Mouse (Mus musculus) CH12F3 (cell line): ENCODE measurements around the gene Tcn2.
"Not testable (repeated sequence)": the region's sequence is repeated elsewhere in the genome, so short reads cannot be mapped to it uniquely, and the experiment has no call there.

ENCODE experiments used
- in situ Hi-C: fragments of 300-500 bp; cut with MboI; formaldehyde crosslinking; loops from 2 replicates; pipeline ENCODE4 v1.14.3; 2020; ENCODE audit warnings: low sequenced_read_pairs

Tcn2 gene

DNA sequence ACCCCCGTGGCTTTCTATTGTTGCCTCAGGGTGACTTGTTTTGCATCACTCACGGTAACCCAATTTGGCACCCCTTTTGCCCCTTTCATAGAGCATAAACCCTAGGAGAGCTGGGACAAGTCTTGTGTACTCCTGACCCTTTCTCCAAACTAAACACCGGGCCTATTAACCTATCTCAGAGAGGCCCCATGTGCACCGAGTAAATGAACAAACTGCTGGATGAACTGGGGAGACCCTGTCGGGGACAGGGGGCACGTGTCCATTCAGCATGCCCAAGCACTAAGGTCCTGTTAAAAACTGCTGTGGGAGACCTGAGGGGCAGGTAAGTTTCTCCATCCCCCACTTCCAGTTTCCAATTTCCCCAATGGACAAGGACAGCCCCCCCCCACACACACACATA is 1.0 kb downstream of the Tcn2 start:
- in situ Hi-C loops = no loop called here

DNA sequence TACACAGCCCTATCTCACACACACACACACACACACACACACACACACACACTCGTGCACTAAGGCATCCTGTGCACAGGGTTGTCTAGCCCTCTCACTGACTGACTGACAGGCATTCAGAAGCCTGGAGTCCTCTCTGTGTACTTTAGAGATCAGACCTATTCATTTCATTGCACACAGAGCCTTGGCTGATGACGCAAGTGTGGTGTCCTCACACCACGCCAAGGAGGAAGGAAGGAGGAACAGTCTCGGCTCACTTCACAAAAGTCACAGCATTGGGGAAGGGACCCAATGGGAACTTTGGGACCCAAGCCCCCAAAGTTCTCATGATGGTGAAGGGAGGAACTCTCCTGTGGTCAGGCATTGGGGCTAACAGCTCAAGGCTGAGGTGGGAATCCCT is 1.9 kb downstream of the Tcn2 start:
- in situ Hi-C loops = no loop called here

DNA sequence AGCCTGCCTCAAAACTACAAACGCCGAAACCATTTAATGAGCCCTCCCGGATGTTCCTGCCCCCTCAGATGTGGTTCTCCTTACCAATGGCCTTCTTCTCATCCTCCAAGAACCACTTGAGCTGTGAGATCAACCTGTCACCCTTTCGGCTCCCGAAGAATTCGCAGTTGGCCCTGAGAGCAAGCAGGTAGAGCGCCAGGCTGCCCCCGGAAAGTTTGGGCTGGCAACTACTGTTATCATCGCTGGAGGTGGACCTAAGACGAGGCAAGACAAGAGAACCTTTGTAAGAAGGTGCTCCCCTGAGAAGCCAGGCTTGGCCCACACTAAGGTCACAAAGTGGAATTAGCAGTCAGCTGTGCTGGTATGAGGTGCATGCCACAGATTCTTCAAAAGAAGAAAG is 6.0 kb downstream of the Tcn2 start:
- in situ Hi-C loops = no loop called here

DNA sequence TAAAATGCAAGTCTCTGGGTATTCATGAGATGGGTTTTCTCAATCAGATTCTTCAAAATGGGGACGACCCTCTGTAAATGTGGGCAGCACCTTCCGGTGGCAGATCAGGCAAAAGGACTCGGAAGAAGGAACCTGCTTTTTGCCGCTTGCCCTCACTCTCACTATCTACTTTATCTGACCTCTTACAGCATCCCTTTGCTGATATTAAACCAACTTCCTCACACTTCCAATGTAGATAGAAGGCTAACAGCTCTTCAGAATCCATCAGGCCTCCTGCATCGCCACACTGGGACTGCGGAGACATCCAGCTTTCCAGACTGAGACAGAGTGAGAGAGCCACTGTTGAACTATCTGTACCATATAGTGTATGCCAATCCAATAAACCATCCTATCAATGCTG is 9.2 kb downstream of the Tcn2 start:
- in situ Hi-C loops = no loop called here

DNA sequence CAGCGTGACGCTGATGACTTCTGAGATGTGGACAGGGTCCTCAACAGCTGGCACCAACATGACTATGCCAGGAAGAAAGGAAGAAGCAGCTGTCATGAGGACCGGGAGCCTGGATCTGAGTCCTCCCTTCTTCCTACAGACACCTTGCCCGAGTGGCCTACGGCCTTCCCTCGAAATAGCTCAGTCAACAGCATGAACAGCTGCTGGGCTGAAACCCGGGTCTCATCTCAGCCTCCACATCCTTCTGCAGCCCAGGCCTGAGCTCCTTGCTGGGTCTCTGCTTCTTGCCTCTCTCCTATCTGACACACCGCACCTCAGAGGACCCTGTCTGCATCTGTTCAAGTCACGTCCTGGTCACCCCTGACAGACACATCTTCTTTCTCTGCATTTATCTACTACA is 9.8 kb downstream of the Tcn2 start:
- in situ Hi-C loops = no loop called here

DNA sequence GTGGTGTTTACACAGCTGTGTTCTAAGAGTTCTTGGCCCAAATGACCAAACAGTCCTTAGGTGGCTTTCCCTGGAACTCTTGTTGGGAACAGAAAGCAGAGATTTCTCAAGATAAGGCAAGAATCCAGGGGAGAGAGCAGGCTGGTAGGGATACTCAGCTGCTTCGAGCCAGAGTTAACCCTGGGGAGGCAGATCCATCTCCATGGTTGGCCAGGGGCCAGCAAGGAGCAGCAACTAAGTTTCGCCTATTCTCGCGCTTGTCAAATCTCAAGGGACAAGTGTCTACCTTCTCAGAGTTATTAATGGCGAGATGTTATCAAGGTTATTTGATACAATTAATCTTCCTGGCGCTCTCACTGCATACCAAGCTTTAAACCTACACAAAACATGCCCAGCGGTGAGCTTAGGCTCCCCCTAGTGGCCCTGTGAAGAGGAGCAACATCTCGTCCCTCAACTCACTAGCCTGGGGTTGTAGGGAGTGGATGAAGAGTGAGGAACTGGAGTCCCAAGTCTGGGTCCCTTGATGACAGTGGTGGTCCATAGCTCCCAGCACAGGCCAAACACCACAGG is 10.6 kb downstream of the Tcn2 start:
- in situ Hi-C loops = no loop called here

DNA sequence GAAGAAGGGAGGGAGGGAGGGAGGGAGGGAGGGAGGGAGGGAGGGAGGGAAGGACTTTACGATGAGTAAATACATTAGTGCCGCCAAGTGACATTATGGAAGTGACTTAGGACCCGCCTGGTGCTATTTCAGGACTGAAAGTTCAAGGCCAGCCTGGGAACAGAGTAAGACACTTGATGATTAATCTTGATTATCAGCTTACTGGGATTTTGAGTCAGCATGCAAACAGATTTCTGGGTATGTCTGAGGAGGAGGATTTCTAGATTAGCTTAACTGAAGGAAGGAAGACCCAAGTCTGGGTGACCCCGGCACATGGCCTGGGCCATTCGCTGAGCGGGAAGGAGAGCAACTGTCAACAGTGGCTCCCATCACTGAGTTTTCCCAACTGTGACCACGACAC is 11.5 kb downstream of the Tcn2 start:
- in situ Hi-C loops = no loop called here

DNA sequence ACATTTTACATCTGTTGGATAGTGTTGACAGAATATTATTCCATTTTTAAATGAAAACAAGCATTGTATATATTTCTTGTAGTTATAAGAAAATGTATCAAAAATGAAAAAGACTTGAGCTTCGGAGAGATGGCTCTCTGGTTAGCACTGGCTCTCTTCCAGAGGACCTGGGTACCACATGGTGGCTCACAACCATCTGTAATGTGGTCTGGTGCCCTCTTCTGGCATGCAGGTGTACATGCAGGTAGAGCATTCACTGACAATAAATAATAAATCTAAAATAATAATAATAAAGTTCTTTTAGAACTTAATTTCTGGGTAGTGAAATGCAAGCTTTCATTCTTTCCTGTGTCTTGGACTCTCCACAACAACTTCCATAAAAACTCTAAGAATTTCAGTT is 13.2 kb downstream of the Tcn2 start:
- in situ Hi-C loops = no loop called here

DNA sequence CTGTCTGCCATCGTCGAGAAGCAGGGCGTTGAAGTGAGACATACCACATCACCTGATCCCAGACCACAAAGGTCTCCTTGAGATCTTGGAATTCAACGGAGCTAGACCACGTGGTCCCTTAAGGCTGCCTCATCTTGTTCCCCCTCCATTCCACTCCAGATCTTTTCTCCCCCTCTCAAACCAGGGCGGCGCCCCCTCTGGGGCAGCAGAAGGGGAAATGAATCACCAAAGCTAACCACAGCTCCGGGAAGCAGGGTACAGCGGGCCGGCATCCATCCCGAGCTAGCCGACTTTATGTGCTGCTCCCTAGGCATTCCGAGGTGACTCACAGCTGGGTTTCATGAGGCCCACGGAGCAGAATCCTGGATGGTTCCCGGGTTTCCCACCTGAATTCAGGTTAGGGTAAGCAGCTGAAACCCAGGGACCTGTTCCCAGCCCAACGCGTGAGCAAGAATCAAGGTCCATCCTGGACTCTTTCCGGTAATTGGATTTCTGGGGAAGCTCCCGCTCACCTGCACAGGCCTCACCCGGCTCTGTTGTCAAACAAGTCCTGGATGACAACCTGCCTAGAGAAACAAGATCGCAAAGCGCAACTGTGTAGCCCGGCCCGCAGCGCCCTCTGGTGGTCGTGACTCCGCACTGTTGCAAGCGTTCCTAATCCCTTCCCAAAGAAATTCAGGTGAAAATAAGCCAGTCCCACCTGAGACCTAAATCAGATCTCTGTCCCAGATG is 17.7 kb downstream of the Tcn2 start, which contains the start of gene Slc35e4:
TSS of gene Slc35e4 (minus strand) at position 556 of the 732 bp plus-strand sequence.
- in situ Hi-C loops = no loop called here

DNA sequence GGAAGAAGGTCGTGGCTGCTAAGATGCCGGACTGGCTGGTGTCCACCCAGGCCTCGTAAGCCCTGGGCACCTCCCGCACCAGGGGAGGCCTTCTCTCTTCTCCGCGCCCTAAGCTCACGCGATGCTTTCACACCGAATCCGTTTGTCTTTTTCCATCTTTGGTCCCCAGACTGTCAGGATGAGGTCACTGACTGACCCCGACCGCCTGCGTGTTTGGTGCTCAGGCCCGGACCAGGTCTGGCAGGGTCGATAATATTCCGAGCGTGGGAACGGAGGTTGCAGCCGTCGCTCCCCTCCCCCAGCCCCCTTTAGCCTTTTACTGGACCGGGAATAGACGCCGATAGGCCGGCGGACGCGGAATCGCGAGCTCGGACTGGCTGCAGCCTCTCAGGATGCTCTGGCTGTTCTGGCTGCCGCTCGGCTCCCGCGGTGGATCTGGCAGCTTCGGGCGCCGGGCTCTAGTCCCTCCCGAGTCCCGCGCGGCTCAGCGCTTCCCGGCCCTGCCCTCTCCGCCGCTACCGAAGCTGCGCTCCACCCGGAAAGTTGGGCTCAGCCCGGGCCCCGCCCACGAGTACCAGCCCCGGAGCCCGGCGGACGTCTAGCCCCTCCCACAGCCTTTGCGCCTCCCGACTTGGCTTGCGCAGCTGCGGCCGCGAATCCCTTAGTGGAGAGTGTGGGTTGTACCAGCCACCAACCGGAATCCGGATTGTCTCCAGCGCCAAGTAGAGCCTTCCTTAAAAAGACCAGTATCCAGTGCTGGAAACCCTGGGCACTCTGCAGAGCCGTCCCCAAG is 18.4 kb downstream of the Tcn2 start:
- in situ Hi-C loops = no loop called here

DNA sequence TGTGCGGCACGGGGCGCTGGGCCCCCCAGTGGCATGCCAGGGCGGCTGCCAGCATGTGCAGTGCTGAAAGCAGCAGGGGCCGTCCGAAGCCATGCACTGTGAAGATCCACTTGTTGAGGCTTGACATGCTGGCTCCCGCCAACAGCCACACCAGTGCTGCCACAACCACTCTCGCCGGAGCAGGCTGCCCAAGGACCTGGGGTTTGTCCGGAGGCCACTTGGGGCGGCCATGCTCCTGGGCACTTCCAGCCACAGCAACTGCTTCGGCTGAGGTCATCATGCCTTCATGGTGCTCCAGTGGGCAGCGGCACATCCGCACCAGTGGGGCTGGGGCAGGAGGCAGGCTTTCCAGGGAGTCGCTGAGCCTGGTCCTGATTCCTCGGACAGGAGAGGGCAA is 19.1 kb downstream of the Tcn2 start:
- in situ Hi-C loops = no loop called here

DNA sequence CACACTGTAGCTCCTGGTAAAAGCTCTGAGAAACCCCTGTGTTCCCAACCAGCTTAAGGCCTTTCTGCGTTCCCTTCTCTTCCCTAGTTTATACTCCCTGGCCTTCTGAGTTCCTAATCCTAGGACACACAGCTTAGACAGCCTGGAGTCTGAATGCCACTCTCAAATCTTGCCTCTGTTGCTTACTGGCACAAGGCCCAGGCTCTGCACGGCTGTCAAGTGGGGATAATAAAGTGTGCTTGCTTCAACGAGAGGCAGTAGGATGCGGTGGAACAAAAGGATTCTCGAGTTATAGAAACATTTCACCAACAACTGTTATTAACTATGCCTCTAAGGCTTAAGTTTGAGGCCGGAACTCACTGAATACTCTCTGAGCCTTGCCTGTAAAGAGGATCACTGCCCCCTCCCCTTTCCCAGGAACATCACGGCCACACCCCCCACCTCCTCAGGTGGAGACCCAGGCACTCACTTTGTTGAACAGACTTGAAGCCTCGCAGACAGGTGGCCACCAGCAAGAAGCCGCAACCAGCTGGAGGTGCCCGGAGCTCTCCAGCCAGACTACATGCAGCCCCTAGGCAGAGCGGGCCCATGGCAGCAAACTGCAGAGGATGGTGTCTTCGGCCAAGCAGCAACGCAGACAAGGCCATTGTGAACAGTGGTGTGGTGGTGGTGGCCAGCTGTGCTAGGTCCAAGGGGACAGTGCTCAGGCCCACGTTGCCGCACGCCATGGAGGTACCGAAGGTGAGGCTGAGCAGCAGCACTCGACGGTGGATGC is 19.7 kb downstream of the Tcn2 start:
- in situ Hi-C loops = no loop called here

DNA sequence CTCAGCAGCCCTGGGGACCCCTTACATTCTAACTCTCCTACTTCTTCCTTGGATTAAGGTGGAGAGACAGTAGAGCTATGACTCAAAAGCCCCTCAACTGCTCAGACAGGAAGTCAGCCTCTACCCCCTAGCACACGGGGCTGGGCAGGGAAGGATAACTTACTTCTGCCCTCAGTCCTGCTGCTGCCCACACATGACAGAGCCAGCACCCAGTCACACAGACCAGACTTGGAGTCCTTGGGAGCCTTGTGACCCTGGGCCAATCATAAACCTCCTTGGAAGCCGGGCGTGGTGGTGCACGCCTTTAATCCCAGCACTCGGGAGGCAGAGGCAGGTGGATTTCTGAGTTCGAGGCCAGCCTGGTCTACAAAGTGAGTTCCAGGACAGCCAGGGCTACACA is 20.5 kb downstream of the Tcn2 start:
- in situ Hi-C loops = not testable (repeated sequence)

DNA sequence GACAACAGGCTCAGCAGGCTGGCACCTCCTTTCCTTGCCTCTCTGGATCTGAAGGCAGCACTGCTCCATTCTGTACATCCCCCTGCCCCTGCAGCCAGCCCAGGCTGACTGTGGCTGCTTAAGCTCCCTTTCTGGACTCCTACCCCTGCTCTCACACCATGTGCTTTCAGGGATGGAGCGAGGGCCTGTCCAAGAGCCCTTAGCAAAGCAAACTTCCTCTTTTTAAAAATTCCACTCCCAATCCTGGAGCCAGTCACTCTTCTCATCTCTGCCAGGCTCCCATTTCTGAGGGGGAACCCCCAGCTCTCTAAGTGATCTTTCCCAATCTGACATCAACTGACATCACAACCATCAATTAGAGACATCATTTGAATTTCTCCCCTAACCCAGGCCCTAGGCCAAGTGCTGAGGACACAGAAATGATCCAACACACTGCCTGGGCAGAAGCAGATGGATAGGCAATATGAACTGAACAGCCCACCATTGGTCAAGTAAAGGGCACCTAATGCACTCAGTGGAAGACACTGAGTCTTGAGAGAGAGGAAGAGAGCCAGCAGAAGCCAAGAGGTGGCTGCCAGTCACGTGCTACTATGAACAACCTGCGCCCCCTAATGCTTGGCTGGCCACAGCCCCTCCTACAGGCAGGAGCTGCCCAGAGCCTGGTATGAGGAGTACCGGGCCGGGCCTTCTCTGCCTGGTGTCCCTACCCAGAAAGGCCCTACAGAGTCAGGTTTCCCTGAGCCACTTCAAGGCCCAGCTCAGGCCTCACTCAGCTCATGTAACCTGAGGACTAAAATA is 21.2 kb downstream of the Tcn2 start:
- in situ Hi-C loops = no loop called here

DNA sequence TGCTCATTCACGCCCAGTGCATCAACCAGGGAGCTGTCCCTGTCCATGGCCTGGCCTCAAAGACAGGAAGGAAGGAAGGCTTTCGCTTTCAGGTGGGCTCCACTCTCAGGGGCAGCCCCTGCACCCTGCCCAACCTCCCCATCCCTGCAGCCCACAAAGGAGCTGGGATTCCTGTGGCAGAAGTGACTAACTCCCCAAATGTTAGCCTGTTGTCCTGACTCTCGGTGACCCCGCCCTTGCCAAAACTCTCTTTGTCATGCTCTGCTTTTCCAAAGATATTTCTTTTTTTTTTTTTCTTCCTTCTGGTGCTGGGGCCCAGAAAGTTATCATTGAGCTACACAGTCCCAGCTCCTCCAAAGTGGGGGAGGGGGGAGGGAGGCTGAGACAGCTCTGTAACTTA is 22.7 kb downstream of the Tcn2 start:
- in situ Hi-C loops = no loop called here

DNA sequence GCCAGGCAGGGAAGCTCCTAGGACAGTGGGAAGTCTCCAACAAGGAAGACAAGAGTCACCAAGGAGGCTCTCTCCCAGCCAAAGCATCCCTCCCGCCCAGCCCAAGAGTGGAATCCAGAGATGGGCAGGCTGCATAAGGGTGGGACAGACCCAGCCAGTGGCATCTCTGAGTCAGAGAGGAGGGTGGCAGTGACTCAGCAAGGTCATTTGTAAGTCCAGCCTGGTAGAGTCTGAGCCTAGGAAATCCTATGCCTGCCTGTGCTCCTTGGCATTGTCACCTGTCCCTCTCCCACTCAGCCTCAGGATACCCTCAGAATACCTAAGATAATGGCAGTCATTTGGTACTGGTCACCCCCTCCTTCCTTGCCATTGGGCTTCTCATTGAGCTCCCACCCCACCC is 26.5 kb downstream of the Tcn2 start:
- in situ Hi-C loops = no loop called here

DNA sequence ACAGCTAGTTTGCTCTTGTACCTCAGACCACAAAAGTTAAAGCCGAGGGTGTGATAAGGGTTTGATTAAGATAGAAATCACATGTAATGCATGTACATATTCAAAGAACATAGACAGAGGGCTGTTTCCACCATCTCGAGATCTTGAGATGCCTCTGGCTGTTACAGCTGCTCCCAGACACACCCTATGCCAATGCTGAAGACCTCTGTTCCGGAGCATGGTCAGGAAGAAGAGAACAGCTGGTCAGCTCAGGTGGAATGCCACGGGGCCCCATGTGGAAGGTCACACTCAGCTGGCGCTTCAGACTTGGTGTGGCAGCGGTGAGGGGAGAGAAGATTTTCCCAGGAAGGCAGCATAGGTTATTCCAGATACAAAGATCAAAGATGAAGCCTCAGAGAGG is 27.3 kb downstream of the Tcn2 start:
- in situ Hi-C loops = no loop called here

DNA sequence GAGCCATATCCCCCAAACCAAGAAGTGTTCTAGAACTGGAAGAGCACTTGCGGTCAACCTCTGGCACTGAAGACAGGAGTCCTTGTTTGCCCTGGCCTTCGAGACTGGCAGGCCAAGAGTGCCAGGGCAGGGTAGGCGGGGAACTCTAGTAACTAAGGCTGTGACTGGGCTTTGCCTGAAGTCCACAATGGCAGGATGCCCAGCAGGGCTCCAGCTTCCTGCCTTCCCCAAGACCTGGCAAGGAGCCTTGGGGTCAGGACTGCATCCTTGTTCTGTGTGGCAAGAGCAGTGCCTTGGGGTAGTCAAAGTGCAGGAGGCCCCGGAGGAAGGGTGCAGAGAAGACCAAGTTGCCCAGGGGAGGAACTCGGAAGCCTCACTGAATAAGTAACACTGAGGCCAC is 28.9 kb downstream of the Tcn2 start:
- in situ Hi-C loops = no loop called here

DNA sequence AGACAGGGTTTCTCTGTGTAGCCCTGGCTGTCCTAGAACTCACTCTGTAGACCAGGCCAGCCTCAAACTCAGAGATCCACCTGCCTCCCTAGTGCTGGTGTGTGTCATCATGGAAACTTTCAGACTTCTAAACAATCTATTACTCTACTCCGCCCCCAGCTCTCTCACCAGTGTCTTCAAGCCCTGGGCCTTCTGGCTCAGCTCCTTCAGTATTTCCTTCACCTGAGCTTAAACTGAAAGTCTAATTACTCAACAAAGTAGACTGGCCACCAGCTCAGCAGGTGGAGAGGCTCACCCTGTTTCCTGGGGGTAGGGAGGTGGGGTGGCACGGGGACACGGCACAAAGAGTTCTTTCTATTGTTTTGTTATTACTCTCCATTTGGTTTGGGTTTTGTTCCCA is 29.4 kb downstream of the Tcn2 start:
- in situ Hi-C loops = no loop called here

DNA sequence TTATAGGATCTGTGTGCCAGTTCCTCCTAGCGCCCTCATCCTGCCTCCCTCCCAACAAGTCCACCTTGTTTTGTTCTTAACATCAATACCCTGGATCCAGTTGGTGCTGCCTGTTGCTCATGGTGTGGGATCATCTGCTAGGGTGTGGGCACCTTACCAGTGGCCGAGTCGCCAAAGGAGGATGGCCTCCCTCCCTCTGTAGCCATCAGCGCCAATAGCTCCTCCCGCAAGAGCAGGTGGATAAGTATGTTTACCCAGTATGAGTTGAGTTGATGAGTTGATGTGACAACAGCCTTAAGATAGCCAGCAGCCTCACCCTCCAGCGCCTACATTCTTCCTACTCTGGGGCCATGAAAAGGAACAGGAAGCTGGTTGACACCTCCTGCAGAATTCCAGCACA is 31.7 kb downstream of the Tcn2 start:
- in situ Hi-C loops = no loop called here

DNA sequence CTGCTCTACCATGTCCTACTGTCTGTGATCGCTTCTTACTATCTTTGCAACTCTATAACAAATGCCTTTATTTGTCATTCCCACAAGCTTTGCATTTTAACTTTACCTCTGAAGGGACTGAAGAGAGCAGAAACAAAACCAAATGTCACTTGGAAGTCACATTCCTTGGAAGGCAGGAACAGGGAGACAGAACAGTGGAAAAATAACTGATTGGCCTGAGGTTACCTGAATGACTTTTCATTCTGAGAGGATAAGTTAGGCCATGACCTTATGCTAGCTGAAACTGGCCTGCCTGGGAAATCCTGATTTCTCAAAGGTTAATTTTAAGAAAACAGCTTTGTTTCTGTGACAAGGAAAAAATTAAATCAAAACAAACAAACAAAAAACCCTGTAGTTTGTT is 36.0 kb downstream of the Tcn2 start:
- in situ Hi-C loops = no loop called here
